Mouse (Mus musculus) heart, embryonic 16.5 days (tissue): ENCODE measurements around the gene Gucd1. TPM values are rescaled to one million over a fixed set of nuclear protein-coding genes. Genes with fewer than 3 reads are reported as not detected.

Experiments used
- ATAC-seq: fragments of 200-750 bp; cut with Nextera tagmentation; replicated peaks from 2 replicates; pipeline ENCODE4 v1.8.0; 2017; ENCODE audit warnings: moderate number of reproducible peaks; ENCODE audit not compliant: insufficient read depth, low FRiP score; ENCODE audit errors: extremely low read depth
- H3K27ac ChIP-seq: fragments of 300-500 bp; sonication (generic); 2 replicates; pipeline ENCODE4 v1.5.1; 2014; ENCODE audit warnings: mild to moderate bottlenecking, low read length, control low read depth, moderate library complexity
- H3K27me3 ChIP-seq: fragments of 300-500 bp; sonication (generic); 2 replicates; pipeline ENCODE4 v1.6.1; 2014; ENCODE audit warnings: low read length, mixed read lengths; ENCODE audit not compliant: control insufficient read depth, insufficient read depth
- H3K36me3 ChIP-seq: fragments of 300-500 bp; sonication (generic); 2 replicates; pipeline ENCODE4 v1.6.1; 2014; ENCODE audit not compliant: control insufficient read depth, insufficient read depth
- H3K4me1 ChIP-seq: fragments of 300-500 bp; sonication (generic); 2 replicates; pipeline ENCODE4 v1.6.1; 2014; ENCODE audit warnings: low read length, mixed read lengths; ENCODE audit not compliant: control insufficient read depth, insufficient read depth
- H3K4me2 ChIP-seq: fragments of 300-500 bp; sonication (generic); 2 replicates; pipeline ENCODE4 v1.6.1; 2014; ENCODE audit warnings: low read depth, mild to moderate bottlenecking, control low read depth, low read length
- H3K4me3 ChIP-seq: fragments of 300-500 bp; sonication (generic); 2 replicates; pipeline ENCODE4 v1.5.1; 2014; ENCODE audit warnings: mild to moderate bottlenecking, control low read depth, low read length
- H3K9ac ChIP-seq: fragments of 300-500 bp; sonication (generic); 2 replicates; pipeline ENCODE4 v1.6.1; 2014; ENCODE audit warnings: low read length, control low read depth
- H3K9me3 ChIP-seq: fragments of 300-500 bp; sonication (generic); replicated peaks from 2 replicates; pipeline ENCODE4 v1.6.1; 2016; ENCODE audit warnings: low read length; ENCODE audit not compliant: control insufficient read depth
- WGBS: fragments of 180-500 bp; shearing (Covaris S2); extraction: QIAGEN DNeasy Blood & Tissue Kit; methylation state at CpG from one replicate; pipeline ENCODE4 v1.1.7; 2014; 5-methylcytosine and 5-hydroxymethylcytosine counted together
- polyA plus RNA-seq: library from polyadenylated mRNA; unstranded; fragments of >200 nt; fragmentation: Nextera tagmentation; extraction: Ambion mirVana; gene quantifications from 2 replicates; pipeline ENCODE4 v1.2.1, GENCODE M21; 2015

The Gucd1 gene
- polyA plus RNA-seq, 1 experiment from 2014 or later = 26.9 TPM

DNA sequence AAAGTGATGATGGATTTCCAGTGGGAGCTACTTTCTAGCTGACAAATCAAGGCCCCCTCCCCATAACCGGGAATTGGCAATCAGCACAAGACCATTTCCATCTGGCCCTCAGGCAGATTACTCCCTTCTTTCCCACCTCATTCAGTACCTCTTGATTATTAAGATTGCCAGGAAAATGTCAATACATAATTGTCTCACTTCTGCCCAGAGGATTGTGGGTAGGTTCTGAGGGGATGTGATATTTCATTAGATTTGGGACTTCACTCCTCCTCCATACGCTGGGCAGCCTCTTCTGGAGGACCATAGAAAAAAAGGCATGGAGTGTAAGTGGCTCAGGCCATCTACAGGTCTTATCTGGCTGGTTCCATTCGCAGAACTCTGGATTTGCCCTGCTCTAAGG, 185.5 kb downstream of the Gucd1 start:
- ATAC-seq = no peak
- H3K9ac ChIP-seq = no peak overlapping the region
- H3K4me3 ChIP-seq = no peak overlapping the region
- H3K9me3 ChIP-seq = no peaks in the 10 kb centered on the region
- H3K4me1 ChIP-seq = peaks cover 4% of the 10 kb centered on the region
- no peak overlapping the region for H3K27ac ChIP-seq
- no peak overlapping the region for H3K4me2 ChIP-seq
- WGBS = 72% methylated on average over 3 of the region's 3 CpGs
- H3K27me3 ChIP-seq = no peaks in the 10 kb centered on the region
- 0 out of 2 replicates have a peak, but pooled peaks cover 6% of the 10 kb centered on the region for H3K36me3 ChIP-seq

- WGBS = 77% methylated on average over 4 of the region's 4 CpGs
- Histone ChIP-seq H3K36me3 (0 out of 2 replicates have a peak, but pooled peaks cover 3% of the 10 kb centered on the region), H3K9ac (no peak overlapping the region), H3K4me3 (no peak overlapping the region), H3K4me1 (peaks cover 21% of the 10 kb centered on the region), H3K27me3 (no peaks in the 10 kb centered on the region), H3K9me3 (no peaks in the 10 kb centered on the region), H3K27ac (no peak overlapping the region), H3K4me2 (no peak overlapping the region)
- no peak for ATAC-seq
These were observed 189.5 kb downstream of the Gucd1 start for GRCm38 (mm10) chr10:75328201-75328704.

DNA sequence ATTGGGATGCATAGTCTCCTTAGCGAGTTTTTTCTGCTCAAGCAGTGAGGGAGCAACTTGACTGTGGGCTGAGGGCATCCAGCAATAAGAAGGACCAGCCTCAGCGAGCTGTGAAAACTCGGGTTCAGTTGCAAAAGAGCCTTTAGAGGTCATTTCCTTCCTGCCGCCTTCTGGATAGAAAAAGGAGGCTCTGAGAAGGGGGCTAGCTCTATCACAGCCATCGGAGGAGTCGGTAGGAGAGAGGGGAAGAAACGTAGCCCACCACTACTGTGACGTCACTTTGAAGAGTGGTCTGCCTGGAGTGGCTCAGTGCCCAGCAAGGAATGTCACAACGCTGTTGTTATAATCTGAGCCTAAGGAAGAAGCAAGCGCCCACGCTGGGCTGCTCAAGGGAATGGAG, 190.7 kb downstream of the Gucd1 start:
- Histone ChIP-seq H3K27ac (peak overlapping the region; percentile 29; the same call in 1 of the 2 replicates), H3K27me3 (no peaks in the 10 kb centered on the region), H3K4me1 (peaks cover 24% of the 10 kb centered on the region), H3K9ac (no peak overlapping the region), H3K9me3 (no peaks in the 10 kb centered on the region), H3K36me3 (0 out of 2 replicates have a peak, but pooled peaks cover 3% of the 10 kb centered on the region), H3K4me2 (peak overlapping the region; percentile 13; the same call in 1 of the 2 replicates), H3K4me3 (no peak overlapping the region)
- ATAC-seq = no peak
- 46% methylated on average over 11 of the region's 11 CpGs for WGBS

GRCm38 (mm10) chr10:75326553-75326952, 191.2 kb downstream of the Gucd1 start:
- Histone ChIP-seq H3K9ac (no peak overlapping the region), H3K9me3 (no peaks in the 10 kb centered on the region), H3K4me3 (no peak overlapping the region), H3K36me3 (no peaks in the 10 kb centered on the region), H3K4me1 (peaks cover 24% of the 10 kb centered on the region), H3K27ac (peak overlapping the region; percentile 19; the same call in 1 of the 2 replicates), H3K4me2 (peak overlapping the region; percentile 13; the same call in 1 of the 2 replicates), H3K27me3 (no peaks in the 10 kb centered on the region)
- 45% methylated on average over 3 of the region's 3 CpGs for WGBS
- ATAC-seq = peak; percentile 46; the same call in 1 of the 2 replicates

- WGBS = 92% methylated on average over 23 of the region's 23 CpGs
These were observed 192.0 kb downstream of the Gucd1 start for GRCm38 (mm10) chr10:75325821-75326220.

GRCm38 (mm10) chr10:75324391-75324790, 193.4 kb downstream of the Gucd1 start:
- Histone ChIP-seq H3K9ac (no peak overlapping the region), H3K4me2 (no peak overlapping the region), H3K36me3 (no peaks in the 10 kb centered on the region), H3K4me1 (peaks cover 24% of the 10 kb centered on the region), H3K9me3 (no peaks in the 10 kb centered on the region), H3K27ac (no peak overlapping the region), H3K27me3 (no peaks in the 10 kb centered on the region), H3K4me3 (no peak overlapping the region)
- ATAC-seq = no peak
- 71% methylated on average over 10 of the region's 10 CpGs for WGBS

More at GRCm38 (mm10) chr10:75325821-75326220, 192.0 kb downstream of the Gucd1 start:
- no peak overlapping the region for H3K27ac ChIP-seq
- H3K9me3 ChIP-seq = no peaks in the 10 kb centered on the region
- H3K36me3 ChIP-seq = no peaks in the 10 kb centered on the region
- H3K27me3 ChIP-seq = no peaks in the 10 kb centered on the region
- H3K4me1 ChIP-seq = peaks cover 24% of the 10 kb centered on the region
- H3K9ac ChIP-seq = no peak overlapping the region
- ATAC-seq = no peak
- no peak overlapping the region for H3K4me3 ChIP-seq
- H3K4me2 ChIP-seq = no peak overlapping the region

- Histone ChIP-seq H3K4me3 (no peak overlapping the region), H3K4me2 (no peak overlapping the region), H3K36me3 (no peaks in the 10 kb centered on the region), H3K27me3 (no peaks in the 10 kb centered on the region), H3K4me1 (peaks cover 24% of the 10 kb centered on the region), H3K9ac (no peak overlapping the region), H3K27ac (no peak overlapping the region), H3K9me3 (no peaks in the 10 kb centered on the region)
- no peak for ATAC-seq
- WGBS = 76% methylated on average over 8 of the region's 8 CpGs
These were observed 193.8 kb downstream of the Gucd1 start for GRCm38 (mm10) chr10:75323986-75324385.

DNA sequence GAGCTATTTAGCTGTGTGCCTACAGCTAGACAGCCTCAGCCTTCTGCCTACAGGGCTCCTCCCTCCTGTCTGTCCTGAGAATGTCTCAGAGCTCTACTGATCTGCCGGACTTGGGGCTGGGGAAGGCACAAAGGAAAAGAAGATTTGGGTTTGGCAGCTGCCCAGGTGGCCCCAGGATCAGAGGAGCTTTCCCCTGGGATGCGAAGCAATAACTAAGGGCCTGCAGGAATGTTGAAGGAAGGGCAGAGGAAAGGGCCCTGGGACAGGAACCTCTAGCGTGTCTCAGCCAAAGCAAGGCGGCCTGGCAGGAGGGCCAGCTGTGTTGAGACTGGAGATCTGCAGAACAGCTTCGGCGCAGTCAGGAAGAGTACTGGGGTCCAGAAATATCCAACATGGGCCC, 194.8 kb downstream of the Gucd1 start:
- H3K9ac ChIP-seq = no peak overlapping the region
- WGBS = 59% methylated on average over 6 of the region's 6 CpGs

DNA sequence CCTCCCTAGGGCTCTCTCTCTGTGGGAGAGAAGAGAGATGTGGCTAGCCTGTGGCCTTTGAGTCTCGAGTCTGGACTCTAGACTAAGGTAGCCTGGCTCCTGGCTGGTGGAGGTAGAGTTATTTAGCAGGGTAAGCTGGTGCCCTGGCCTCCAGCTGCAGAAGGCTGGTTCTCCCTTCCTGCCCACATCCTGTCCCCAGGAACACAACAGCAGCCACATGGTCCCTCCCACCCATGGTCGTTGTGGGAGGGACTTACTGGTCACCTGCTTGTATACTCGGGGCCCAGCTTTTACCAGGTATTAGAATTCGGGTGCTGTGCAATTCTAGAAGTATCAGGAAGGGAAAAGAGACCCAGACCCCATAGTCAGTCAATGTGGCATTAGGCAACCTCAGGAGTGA, 197.5 kb downstream of the Gucd1 start:
- Histone ChIP-seq H3K4me3 (peak overlapping the region; percentile 15; the same call in 1 of the 2 replicates), H3K4me2 (peak overlapping the region; percentile 88), H3K9ac (no peak overlapping the region), H3K9me3 (no peaks in the 10 kb centered on the region), H3K36me3 (no peaks in the 10 kb centered on the region), H3K27me3 (peaks cover 4% of the 10 kb centered on the region; the same call in 1 of the 2 replicates), H3K27ac (0 out of 2 replicates have a peak overlapping the region, but pooled peaks have one; percentile 16), H3K4me1 (peaks cover 17% of the 10 kb centered on the region)
- 52% methylated on average over 4 of the region's 4 CpGs for WGBS
- ATAC-seq = no peak

More for the DNA sequence above, 194.8 kb downstream of the Gucd1 start:
- ATAC-seq = no peak
- Histone ChIP-seq H3K9me3 (no peaks in the 10 kb centered on the region), H3K4me1 (peaks cover 24% of the 10 kb centered on the region), H3K4me2 (no peak overlapping the region), H3K27ac (no peak overlapping the region), H3K27me3 (peaks cover under 1% of the 10 kb centered on the region; the same call in 1 of the 2 replicates), H3K36me3 (no peaks in the 10 kb centered on the region), H3K4me3 (no peak overlapping the region)
